Mouse (Mus musculus): ENCODE results near the gene Sult5a1. TPM values are rescaled to one million over a fixed set of nuclear protein-coding genes. Genes with fewer than 3 reads are reported as not detected.
A peak's percentile ranks its signal among the peaks of the same experiment; 100 is the strongest.

Gene Sult5a1
- polyA plus RNA-seq, 1 experiment from 2014 or later = 3.8 TPM

DNA sequence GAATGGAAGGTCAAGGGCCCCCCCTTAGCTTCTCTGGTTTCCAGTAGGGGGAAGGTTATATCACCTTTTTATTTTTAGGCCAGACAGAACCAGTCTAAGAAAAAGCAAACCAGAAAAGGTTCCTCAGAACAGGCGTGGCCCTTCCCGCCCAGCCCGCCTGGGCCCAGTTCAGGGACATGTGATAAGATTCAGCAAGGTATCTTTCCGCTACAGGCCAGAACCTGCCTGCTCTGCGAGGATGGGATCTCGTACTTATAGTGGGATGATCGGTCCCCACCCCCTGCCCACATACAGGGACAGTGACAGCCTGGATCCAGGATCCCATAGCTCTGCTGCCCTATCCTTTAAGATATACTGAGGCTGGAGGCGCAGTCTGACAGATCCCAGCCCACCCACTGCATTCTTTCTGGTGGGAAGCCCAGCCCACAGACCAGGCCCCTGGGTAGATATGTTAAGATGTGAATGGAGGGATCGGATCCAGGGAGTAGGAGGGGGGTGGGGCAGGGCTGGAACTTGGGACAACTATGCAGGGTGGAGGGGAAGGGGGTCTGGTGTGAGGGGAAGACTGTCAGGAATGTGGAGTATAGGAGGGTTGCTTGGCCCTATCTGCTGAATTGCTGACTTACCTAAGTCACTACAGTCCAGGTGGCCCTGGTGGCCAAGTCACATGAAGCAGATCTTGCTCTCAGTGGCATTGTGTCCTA lies 1.9 kb downstream of the Sult5a1 start:
- Histone ChIP-seq H3K27me3 (ENCODE audit: low read depth, poor library complexity, severe bottlenecking) (no peaks in the 10 kb centered on the region), H3K4me1 (peaks cover 10% of the 10 kb centered on the region), H3K27ac (replicated peaks) (no peak overlapping the region), H3K9me3 (replicated peaks) (no peaks in the 10 kb centered on the region), H3K4me3 (no peak overlapping the region), H3K36me3 (no peaks in the 10 kb centered on the region)
- WGBS = 83% methylated on average over 9 of the region's 9 CpGs
- no peak for DNase-seq (ENCODE audit: low spot score)

DNA sequence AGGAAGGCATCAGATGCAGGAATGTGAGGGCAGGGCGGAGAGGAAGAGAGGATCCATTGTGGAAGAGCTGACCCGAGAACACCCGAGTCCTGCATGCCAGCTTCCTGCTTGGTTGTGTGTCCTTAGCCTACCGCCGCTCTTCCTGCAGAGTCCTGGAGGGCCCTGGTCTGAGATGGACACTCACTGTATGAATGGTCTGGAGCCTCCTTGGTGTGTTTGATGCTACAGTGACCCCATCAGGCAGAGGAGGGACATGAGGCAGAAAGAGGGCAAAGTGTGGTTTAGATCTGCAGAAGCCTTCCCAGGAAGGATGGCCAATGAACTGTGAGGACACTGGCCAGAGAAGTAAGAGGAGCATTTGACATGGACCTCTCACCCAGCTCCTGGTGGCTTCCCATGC lies 2.9 kb downstream of the Sult5a1 start:
- DNase-seq (ENCODE audit: low spot score) = no peak
- WGBS = 78% methylated on average over 5 of the region's 5 CpGs
- Histone ChIP-seq H3K4me3 (no peak overlapping the region), H3K9me3 (replicated peaks) (no peaks in the 10 kb centered on the region), H3K4me1 (peaks cover 10% of the 10 kb centered on the region), H3K27me3 (ENCODE audit: low read depth, poor library complexity, severe bottlenecking) (no peaks in the 10 kb centered on the region), H3K36me3 (no peaks in the 10 kb centered on the region), H3K27ac (replicated peaks) (no peak overlapping the region)

- no peaks in the 10 kb centered on the region for H3K36me3 ChIP-seq
- no peaks in the 10 kb centered on the region for H3K4me1 ChIP-seq
- H3K27me3 ChIP-seq (ENCODE audit: low read depth, poor library complexity, severe bottlenecking) = no peaks in the 10 kb centered on the region
- no peak overlapping the region for H3K27ac ChIP-seq (replicated peaks)
- H3K4me3 ChIP-seq = no peak overlapping the region
- 74% methylated on average over 9 of the region's 9 CpGs for WGBS
- DNase-seq (ENCODE audit: low spot score) = no peak
- no peaks in the 10 kb centered on the region for H3K9me3 ChIP-seq (replicated peaks)
Measured at GRCm38 (mm10) chr8:123150737-123151171, 7.4 kb downstream of the Sult5a1 start.

- no peaks in the 10 kb centered on the region for H3K27me3 ChIP-seq (ENCODE audit: low read depth, poor library complexity, severe bottlenecking)
- WGBS = 83% methylated on average over 7 of the region's 7 CpGs
- no peak for DNase-seq (ENCODE audit: low spot score)
Measured at GRCm38 (mm10) chr8:123146390-123146789, 11.7 kb downstream of the Sult5a1 start.

DNA sequence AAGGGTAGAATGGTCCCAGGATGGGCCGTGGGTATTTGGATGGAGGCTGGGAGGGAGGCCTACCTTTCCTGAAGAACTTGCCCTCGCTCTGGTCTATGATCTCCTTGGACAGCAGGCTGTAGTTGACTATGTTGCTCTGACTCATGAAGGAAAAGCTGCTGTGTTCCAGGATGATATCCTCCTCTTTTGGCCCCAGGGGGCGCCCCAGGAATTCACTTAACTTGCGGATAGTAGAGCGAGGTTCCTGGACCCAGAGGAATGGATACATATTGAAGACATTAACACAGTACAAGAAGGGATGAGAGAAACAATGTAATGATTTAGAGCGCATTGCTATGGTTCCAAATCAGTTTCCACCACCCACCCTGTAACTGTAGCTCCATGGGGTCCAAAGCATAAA lies 12.8 kb downstream of the Sult5a1 start:
- Histone ChIP-seq H3K27me3 (ENCODE audit: low read depth, poor library complexity, severe bottlenecking) (no peaks in the 10 kb centered on the region), H3K27ac (replicated peaks) (no peak overlapping the region), H3K36me3 (no peaks in the 10 kb centered on the region), H3K4me3 (no peak overlapping the region), H3K4me1 (no peaks in the 10 kb centered on the region), H3K9me3 (replicated peaks) (no peaks in the 10 kb centered on the region)
- WGBS = 64% methylated on average over 6 of the region's 6 CpGs
- no peak for DNase-seq (ENCODE audit: low spot score)

More at GRCm38 (mm10) chr8:123146390-123146789, 11.7 kb downstream of the Sult5a1 start:
- no peak overlapping the region for H3K27ac ChIP-seq (replicated peaks)
- no peaks in the 10 kb centered on the region for H3K4me1 ChIP-seq
- H3K36me3 ChIP-seq = no peaks in the 10 kb centered on the region
- H3K4me3 ChIP-seq = no peak overlapping the region
- no peaks in the 10 kb centered on the region for H3K9me3 ChIP-seq (replicated peaks)

DNA sequence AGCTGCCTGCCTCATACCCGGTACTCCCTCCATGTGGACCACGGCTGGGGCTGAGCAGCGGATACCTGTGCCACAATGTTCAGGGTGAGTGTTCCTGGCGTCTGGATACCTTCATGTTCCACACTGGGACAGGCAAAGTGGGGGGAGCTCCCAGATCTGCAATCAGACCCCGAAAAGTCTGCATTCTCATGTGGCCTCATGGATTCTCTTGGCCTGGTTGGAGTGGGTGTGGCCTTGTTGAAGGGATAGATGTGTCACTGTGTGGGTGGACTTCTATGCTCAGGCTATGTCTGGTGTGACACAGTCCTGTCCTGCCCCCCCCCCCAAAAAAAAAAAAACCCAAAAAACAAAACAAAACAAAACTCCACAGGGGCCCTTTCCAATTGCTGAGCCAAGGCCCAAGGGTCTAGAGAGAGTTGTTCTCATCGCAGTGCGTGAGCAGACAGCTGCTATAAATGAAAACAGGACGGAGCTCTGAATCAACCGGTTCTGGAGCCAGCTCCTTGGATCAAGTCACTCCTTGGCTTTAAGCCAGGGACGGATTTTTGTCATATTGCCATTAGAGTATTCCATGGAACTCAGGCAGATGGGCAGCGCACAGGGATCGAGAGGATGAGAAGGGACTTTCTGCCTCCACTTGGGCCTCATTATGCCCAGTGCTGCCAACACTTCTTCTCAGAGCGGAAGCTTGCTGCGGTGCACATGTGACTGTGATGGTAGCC lies 16.2 kb downstream of the Sult5a1 start:
- no peak overlapping the region for H3K27ac ChIP-seq (replicated peaks)
- no peaks in the 10 kb centered on the region for H3K27me3 ChIP-seq (ENCODE audit: low read depth, poor library complexity, severe bottlenecking)
- WGBS = 91% methylated on average over 14 of the region's 14 CpGs
- DNase-seq (ENCODE audit: low spot score) = no peak
- no peak overlapping the region for H3K4me3 ChIP-seq
- peaks cover 10% of the 10 kb centered on the region for H3K4me1 ChIP-seq
- no peaks in the 10 kb centered on the region for H3K9me3 ChIP-seq (replicated peaks)
- no peaks in the 10 kb centered on the region for H3K36me3 ChIP-seq

DNA sequence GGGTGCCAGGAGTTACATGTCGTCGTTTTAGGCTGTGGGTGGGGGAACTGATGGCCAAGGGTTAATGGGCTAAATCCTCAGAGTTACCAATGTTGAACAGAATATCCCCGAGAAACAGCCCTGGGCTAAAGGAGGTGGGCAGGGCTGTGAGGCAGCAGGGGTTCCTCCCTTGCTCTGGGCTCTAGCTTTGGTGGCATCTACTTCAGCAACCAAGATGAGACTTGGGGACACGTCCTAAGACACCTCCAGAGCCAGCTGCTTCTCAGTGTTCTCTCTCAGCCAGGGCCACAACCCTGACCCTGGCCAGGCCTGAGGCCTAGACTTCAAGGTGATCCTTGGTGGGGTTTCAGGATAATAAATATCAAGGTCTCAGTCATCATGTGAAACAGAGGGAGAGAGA lies 19.4 kb downstream of the Sult5a1 start:
- WGBS = 68% methylated on average over 4 of the region's 4 CpGs
- Histone ChIP-seq H3K27ac (replicated peaks) (no peak overlapping the region), H3K27me3 (ENCODE audit: low read depth, poor library complexity, severe bottlenecking) (peaks cover 8% of the 10 kb centered on the region; the same call in 1 of the 2 replicates), H3K36me3 (no peaks in the 10 kb centered on the region), H3K4me1 (peaks cover 31% of the 10 kb centered on the region), H3K4me3 (no peak overlapping the region), H3K9me3 (replicated peaks) (no peaks in the 10 kb centered on the region)
- no peak for DNase-seq (ENCODE audit: low spot score)

DNA sequence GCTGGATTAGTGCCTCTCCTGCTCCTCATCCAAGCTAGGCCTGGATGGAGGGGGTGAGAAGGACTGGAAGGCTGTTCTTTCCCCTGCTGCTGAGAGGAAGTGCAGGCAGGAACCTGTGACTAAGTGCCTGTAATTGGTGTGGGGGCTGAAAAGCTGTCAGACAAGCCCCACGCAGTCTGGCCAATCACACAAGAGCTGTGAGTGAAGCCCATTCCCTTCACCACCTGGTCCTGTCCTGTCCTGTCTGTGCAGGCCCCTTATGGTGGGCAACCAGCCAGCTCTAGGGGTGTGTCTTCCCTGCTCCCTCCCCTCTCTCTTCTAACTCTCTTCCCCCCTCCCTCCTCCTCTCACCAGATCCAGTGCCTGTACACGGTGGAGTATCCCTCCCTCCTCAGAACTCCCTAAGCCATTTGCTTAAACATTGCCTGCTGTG lies 20.5 kb downstream of the Sult5a1 start:
- no peak for DNase-seq (ENCODE audit: low spot score)
- 26% methylated on average over 2 of the region's 2 CpGs for WGBS

GRCm38 (mm10) chr8:123136287-123136686 lies 21.8 kb downstream of the Sult5a1 start:
- H3K27me3 ChIP-seq (ENCODE audit: low read depth, poor library complexity, severe bottlenecking) = peaks cover 8% of the 10 kb centered on the region; the same call in 1 of the 2 replicates
- 84% methylated on average over 9 of the region's 9 CpGs for WGBS
- no peak for DNase-seq (ENCODE audit: low spot score)
- H3K36me3 ChIP-seq = no peaks in the 10 kb centered on the region
- no peak overlapping the region for H3K27ac ChIP-seq (replicated peaks)
- peaks cover 31% of the 10 kb centered on the region for H3K4me1 ChIP-seq
- H3K9me3 ChIP-seq (replicated peaks) = peaks cover 4% of the 10 kb centered on the region; the same call in 1 of the 2 replicates
- no peak overlapping the region for H3K4me3 ChIP-seq

More for the DNA sequence above, 20.5 kb downstream of the Sult5a1 start:
- H3K27me3 ChIP-seq (ENCODE audit: low read depth, poor library complexity, severe bottlenecking) = peaks cover 8% of the 10 kb centered on the region; the same call in 1 of the 2 replicates
- peak overlapping the region; percentile 55 for H3K27ac ChIP-seq (replicated peaks)
- H3K9me3 ChIP-seq (replicated peaks) = peaks cover 4% of the 10 kb centered on the region; the same call in 1 of the 2 replicates
- H3K4me1 ChIP-seq = peaks cover 31% of the 10 kb centered on the region
- H3K4me3 ChIP-seq = no peak overlapping the region
- no peaks in the 10 kb centered on the region for H3K36me3 ChIP-seq

DNA sequence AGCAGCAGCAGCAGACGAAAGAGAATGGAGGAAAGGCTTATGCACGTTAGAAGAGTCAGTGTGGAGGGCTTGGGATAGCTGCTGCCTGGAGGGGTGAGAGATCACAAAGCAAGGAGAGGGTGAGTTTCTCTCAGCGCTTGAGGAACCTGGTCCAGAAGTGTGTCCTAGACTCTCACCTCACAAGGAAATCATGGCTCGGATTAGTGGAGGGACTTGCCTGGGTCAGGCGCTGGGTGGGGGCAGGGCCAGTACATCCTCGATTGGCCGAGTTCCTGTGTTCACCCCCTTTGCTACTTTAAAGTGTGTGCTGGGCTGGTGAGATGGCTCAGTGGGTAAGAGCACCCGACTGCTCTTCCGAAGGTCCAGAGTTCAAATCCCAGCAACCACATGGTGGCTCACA lies 22.3 kb downstream of the Sult5a1 start:
- DNase-seq (ENCODE audit: low spot score) = no peak

DNA sequence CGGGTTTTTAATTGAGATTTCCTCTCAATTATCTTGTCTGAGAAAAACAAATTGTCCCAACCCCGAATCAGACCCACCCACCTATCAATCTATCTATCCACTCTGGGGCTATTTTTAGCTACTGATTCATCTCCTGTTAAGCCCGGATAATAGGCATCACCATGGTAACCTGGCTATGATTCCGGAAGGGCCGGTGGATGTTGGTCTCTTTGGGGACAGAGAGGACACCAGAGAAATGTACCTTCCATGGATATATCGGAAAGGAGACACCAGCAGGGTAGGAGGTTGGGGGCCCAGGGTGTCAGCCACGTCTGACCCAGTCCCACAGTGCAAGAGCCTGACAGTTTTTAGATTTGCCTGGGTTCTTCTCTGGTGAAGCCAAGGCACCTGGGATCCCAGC lies 22.7 kb downstream of the Sult5a1 start:
- H3K27ac ChIP-seq (replicated peaks) = peak overlapping the region; percentile 69
- peaks cover 8% of the 10 kb centered on the region; the same call in 1 of the 2 replicates for H3K27me3 ChIP-seq (ENCODE audit: low read depth, poor library complexity, severe bottlenecking)
- 28% methylated on average over 7 of the region's 7 CpGs for WGBS
- H3K36me3 ChIP-seq = no peaks in the 10 kb centered on the region
- no peak overlapping the region for H3K4me3 ChIP-seq
- peaks cover 4% of the 10 kb centered on the region; the same call in 1 of the 2 replicates for H3K9me3 ChIP-seq (replicated peaks)
- no peak for DNase-seq (ENCODE audit: low spot score)
- H3K4me1 ChIP-seq = peaks cover 31% of the 10 kb centered on the region

More for the DNA sequence above, 22.3 kb downstream of the Sult5a1 start:
- H3K4me1 ChIP-seq = peaks cover 31% of the 10 kb centered on the region
- H3K4me3 ChIP-seq = no peak overlapping the region
- no peaks in the 10 kb centered on the region for H3K36me3 ChIP-seq
- H3K9me3 ChIP-seq (replicated peaks) = peaks cover 4% of the 10 kb centered on the region; the same call in 1 of the 2 replicates
- 48% methylated on average over 9 of the region's 9 CpGs for WGBS
- H3K27ac ChIP-seq (replicated peaks) = peak overlapping the region; percentile 69
- H3K27me3 ChIP-seq (ENCODE audit: low read depth, poor library complexity, severe bottlenecking) = peaks cover 8% of the 10 kb centered on the region; the same call in 1 of the 2 replicates

GRCm38 (mm10) chr8:123134149-123134713 lies 23.9 kb downstream of the Sult5a1 start:
- peaks cover 31% of the 10 kb centered on the region for H3K4me1 ChIP-seq
- H3K9me3 ChIP-seq (replicated peaks) = peaks cover 4% of the 10 kb centered on the region; the same call in 1 of the 2 replicates
- 86% methylated on average over 11 of the region's 11 CpGs for WGBS
- DNase-seq (ENCODE audit: low spot score) = no peak
- H3K4me3 ChIP-seq = no peak overlapping the region
- peaks cover 8% of the 10 kb centered on the region; the same call in 1 of the 2 replicates for H3K27me3 ChIP-seq (ENCODE audit: low read depth, poor library complexity, severe bottlenecking)
- peak overlapping the region; percentile 25; the same call in 1 of the 2 replicates for H3K27ac ChIP-seq (replicated peaks)
- H3K36me3 ChIP-seq = no peaks in the 10 kb centered on the region
